Mouse (Mus musculus) heart, postnatal 0 days (tissue): ENCODE measurements at regions not wholly inside any gene's neighbourhood (a gene's known extent, or its start where the extent isn't known, plus 50 kb on each side); places are given as distances from the start of the nearest gene placed in this dataset.

Experiments
- CTCF ChIP-seq: IDR thresholded peaks from 2 replicates; pipeline ENCODE4 v1.5.1; 2016; ENCODE audit warnings: antibody characterized with exemption, control low read depth, low read depth
- EP300 ChIP-seq: IDR thresholded peaks from 2 replicates; pipeline ENCODE4 v1.6.1; 2016; ENCODE audit warnings: antibody characterized with exemption, low read depth

DNA sequence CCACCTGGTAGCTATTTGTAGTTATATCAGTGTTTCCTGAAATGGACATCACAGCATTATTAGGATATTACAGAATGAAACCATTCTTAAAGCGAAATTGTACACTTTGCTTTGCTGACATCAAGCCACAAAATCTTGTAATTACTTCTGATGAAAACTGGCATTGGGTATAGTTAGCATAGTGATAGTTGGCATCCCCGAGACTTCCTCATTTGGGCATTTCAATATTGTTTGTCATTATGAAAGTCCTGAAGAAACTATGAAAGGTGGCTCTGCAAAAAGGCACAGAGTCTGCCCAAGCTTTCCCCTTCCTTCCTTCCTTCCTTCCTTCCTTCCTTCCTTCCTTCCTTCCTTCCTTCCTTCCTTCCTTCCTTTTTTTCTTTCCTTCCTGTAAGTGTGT is 217.5 kb upstream of the Fggy start:
- no peak for TF ChIP-seq CTCF
- TF ChIP-seq EP300 = no peak
